Mouse (Mus musculus) heart, postnatal 10 days (tissue): ENCODE measurements around the gene Phospho1. TPM values are rescaled to one million over a fixed set of nuclear protein-coding genes. Genes with fewer than 3 reads are reported as not detected.

Experiments used
- DNase-seq, 2 experiments: peaks; one replicate each; pipeline ENCODE4 v3.0.0; 2021
- intact Hi-C: fragments of 180-260 bp; cut with DNase I; formaldehyde crosslinking; loops from one replicate; pipeline ENCODE4 v1.15.1; 2025
- total RNA-seq, 2 experiments: library from RNA; stranded (reverse); gene quantifications; 2 replicates each; pipeline ENCODE4 v1.2.3; 2021

Gene Phospho1
- total RNA-seq, 2 experiments from 2014 or later, result 129 to 148 TPM

DNA sequence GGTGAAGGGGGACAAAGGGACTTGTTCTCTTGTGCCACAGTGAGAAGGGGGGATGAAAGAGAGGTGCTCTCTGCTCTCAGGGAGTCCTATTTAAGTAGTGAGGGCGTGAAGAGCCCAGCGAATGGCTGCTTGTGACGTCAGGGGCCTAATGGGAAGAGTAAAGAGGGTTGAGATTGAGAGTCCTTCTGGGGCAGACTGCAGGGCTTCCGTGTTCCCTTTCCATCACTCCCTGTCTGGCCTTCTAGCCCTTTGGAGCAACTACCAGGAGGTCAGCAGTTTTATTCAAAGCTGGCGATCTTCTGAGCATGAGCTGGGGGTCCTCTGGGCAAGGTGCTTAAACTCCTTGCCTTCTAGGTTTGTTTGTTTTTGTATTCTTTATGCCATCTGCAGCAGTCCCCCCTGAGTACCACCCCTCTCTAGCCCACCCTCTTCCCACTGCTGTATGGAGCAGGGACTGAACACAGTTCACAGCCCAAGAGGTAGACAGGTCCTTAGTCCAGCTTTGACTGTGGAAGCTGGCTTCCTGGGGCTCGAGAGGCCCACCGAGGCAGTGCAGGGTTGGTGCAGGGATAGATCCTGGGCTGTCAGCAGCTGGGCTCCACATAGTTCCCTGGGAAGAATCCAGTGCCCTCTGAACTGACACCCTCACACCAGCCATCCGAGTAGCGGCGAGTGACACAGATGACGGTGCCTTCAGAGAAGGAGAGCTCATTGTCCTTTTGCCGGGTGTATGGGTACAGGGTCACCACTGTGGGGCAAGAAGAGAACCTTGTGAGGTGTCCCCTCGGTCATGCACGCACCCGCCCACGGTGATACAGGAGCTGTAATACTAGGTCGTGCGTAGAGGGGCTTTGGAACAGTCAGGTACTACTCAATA, 8.1 kb downstream of the Phospho1 start:
- intact Hi-C loops, result no loop called here
- DNase-seq, result no peak

DNA sequence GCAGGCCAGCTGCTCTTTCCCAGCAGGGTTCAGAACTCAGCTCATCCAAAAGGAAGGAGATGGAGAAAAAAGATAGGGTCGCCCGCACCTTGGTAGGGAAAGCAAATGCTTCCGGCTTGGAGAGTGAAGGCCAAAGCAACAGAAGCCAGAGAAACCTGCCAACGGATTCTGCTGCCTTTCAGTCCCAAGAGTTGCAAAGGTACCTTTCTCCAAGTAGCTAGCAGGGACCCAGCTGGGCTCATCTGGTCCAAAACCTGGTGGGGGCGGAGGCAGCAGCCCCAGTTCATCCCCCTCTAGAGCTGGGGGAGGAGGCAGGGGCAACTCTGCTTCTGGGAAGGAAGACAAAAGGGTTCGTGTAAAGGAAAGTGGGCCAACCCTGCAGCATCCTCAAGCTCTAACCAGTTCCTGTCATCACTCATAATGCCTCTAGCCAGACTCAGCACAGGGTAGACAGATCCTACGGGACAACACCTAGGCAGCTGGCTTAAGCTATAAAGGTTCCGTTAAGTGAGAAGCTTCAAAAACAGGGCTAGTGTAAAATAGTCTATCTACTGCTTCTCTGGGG, 8.8 kb downstream of the Phospho1 start:
- intact Hi-C loops, result no loop called here

GRCm38 (mm10) chr11:95833631-95834142, 9.4 kb downstream of the Phospho1 start:
- DNase-seq, result no peak
- intact Hi-C loops, result no loop called here

More for the DNA sequence above, 8.8 kb downstream of the Phospho1 start:
- no peak for DNase-seq

DNA sequence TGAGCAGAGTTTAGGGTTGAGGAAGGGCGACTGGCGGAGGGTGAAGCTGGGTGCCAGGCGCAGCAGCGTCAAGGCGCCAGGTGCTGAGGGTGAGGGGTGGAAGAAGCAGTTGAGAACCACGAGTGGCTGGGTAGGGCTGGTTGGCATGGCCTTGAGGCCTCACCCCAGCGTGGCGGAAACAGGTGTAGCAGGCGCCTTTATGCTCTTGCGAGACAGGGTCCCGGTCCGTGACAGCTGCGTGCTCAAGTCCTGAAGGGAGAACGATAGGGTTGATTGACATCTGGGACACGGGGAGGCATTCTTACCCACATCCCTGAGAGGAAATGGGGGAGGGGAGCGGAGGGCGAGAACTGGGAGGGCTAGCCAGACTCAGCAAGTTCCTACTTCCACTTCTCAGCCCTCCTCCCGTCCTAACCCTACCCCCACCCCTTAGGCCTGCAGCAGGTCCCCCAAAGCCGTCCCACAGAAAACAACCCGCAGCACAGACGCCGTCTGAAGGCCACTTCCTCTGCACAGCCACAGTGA, 9.9 kb downstream of the Phospho1 start:
- DNase-seq, result peak; percentile 56 to 58
- intact Hi-C loops, result no loop called here

DNA sequence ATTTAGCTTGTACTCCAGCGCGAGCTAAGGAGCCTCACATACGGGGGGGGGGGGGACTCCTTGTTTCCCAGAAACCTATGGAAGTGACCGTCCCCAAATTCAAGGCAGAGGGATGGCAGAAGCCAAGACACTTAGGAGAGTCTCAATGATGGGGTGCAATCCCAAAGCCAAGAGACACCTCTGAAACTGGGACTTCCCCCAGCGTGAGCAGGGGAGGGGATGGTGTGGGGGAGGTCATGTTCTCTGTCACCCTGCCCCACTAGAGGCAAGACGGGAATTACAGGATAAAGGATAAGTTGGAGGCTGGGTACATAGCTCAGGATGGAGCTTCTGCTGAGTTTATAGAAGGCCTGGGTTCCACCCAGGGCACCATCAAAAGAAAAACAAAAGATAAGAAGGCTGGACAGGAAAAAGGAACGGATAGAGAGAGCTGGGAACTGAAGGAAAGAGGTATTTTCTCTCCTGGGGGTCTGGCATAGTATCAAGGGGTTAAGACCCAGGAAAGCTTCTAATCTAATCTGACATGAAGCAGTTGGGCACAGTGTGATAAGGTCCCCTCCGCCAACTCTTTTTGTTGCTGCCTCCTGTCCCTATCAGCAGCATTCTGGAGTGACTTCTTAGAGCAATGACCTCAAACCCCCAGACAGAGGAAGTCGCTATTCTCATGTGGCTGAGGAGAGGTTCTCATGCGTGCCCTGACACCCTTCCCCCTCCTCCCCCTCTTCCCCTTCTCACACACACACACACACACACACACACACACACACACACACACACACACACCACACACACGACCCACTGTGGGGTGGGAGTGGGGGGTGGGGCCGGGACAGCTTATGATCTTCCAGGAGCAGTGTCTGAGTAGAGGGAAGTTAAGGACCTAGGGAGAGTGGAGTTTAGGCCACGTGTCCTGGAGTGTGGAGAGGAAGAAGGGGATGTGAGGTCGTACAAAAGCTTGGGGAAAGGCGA, 10.7 kb downstream of the Phospho1 start:
- peak in 1 of 2 experiments; percentile 34 for DNase-seq
- intact Hi-C loops, result no loop called here

GRCm38 (mm10) chr11:95835832-95836231, 11.5 kb downstream of the Phospho1 start:
- intact Hi-C loops, result no loop called here
- DNase-seq, result no peak

- intact Hi-C loops, result no loop called here
- peak in 1 of 2 experiments; percentile 24 for DNase-seq
Observed at GRCm38 (mm10) chr11:95836433-95836832, 12.1 kb downstream of the Phospho1 start.

DNA sequence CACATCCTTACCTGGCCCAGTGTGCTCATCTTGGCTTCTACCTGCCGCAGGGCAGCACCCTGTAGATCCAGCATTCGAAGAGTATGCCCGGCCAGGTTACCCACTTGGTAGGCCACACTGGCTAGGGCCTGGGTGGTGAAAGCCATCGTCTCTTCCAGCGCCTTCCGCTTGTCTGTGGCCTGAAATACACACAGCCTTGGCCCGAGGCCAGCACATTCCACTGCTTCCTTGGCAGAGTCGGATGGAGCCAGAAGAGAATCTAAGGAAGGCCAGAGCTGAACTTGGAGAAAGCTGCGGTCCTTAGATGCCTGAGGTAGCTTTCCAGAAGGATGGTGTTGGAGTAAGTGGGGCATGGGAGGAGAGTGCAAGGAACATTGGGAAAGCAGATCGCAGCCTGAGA, 12.8 kb downstream of the Phospho1 start, which contains the start of gene Gngt2:
Gngt2 (plus strand) TSS at position 158 of the 400 bp plus-strand sequence.
- intact Hi-C loops, result no loop called here

DNA sequence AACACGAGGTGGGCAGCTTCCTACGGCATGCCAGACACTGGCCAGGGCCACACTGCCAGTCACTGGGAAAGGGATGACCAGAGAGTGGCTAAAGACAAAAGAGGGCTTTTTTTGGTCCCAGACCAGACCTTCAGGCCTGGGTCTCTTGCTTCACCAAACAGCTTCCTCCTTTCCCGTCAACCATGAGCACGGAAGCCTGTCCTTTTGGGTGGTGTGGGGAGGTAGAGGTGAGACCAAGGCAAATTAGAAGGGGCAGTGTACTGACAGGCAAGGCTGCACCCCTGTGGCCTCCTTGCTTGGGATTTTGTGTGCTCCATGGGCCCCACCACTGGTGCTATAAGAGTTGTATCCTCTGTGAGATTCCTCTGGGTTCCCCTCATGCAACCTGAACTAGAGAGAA, 14.3 kb downstream of the Phospho1 start:
- no peak for DNase-seq
- intact Hi-C loops, result no loop called here

More for the DNA sequence above, 12.8 kb downstream of the Phospho1 start, which contains the start of gene Gngt2:
- peak; percentile 85 to 87 for DNase-seq

DNA sequence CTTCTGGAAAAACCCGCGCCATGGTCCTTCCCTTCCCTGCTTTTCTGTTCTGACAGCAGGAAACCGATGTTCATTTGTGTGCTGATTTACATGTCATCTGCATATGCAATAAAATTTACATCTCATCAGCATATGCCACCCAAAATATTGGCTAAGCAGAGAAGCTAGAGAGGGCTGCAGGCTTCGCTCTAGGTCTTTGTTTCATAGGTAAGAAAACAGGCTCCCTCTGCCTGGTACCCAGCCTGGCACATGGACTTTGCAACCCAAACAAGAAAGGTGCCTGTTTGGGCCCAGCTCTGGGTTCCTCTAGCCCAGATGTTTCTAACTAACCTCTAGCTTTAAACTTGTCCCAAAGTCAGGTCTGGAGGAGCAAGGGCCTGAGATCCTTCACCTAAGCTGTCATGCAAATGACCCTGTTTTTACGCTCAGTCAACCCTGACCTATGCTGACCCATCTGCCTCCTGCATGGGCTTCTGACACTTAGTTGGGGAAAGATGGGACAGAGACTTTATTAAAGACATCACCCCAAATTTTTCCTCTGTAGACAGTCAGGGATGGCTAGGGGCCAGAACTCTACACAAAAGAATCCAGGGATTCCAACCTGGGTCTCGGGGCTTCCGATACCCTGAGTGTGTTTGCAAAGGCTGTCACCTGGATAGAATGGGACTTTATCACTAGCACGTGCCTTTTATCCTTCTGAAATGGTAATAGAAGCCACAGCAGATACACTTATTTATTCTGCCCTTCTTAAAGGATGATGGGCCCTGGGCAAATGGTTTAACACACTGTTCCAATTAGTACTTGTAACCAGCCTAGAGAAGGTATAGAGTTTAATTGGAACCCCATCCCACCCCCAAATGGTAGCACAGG, 14.9 kb downstream of the Phospho1 start:
- intact Hi-C loops, result no loop called here
- no peak for DNase-seq

- intact Hi-C loops, result no loop called here
- no peak for DNase-seq
Observed at GRCm38 (mm10) chr11:95840694-95841497, 16.6 kb downstream of the Phospho1 start.

DNA sequence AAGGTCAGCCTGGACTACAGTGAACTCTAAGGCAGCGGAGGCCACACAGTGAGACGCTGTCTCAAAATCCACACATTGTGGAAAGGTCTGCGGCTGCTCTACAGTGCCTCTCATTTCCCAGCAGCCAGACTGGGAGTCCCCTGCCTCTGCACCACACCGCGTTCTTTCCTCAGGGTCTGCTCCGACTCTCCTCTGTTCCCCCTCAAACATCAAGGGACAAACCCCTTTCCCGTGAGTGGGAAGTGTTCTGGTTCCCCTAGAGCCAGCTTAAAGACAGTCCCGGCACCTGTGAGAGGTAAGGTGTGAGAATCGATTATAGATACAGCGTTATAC, 17.2 kb downstream of the Phospho1 start:
- intact Hi-C loops, result no loop called here

GRCm38 (mm10) chr11:95842074-95842681, 17.9 kb downstream of the Phospho1 start, which contains the start of gene Abi3:
Abi3 (minus strand) TSS chr11:95842476.
- intact Hi-C loops, result no loop called here
- peak; percentile 60 to 72 for DNase-seq

More for the DNA sequence above, 17.2 kb downstream of the Phospho1 start:
- no peak for DNase-seq

DNA sequence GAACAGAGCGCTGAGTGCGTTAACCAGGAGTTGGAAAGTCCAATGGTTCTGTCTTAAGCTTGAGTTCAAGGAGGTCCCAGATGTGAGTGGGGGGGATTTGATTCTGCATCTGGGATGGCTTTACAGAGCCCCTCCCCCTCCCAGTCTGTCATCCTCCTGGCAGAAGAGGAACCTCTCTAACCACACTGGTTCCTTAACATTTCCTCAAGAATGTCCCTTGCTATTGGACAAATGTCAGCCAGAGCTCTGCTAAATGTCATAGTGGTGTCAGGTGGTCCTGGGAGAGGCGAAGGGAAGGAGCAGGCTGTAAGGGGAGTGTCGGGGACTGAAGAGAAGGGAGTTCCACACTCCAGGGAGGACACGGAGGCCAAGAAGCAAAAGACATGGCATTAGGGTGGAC, 18.7 kb downstream of the Phospho1 start:
- DNase-seq, result no peak
- intact Hi-C loops, result no loop called here

DNA sequence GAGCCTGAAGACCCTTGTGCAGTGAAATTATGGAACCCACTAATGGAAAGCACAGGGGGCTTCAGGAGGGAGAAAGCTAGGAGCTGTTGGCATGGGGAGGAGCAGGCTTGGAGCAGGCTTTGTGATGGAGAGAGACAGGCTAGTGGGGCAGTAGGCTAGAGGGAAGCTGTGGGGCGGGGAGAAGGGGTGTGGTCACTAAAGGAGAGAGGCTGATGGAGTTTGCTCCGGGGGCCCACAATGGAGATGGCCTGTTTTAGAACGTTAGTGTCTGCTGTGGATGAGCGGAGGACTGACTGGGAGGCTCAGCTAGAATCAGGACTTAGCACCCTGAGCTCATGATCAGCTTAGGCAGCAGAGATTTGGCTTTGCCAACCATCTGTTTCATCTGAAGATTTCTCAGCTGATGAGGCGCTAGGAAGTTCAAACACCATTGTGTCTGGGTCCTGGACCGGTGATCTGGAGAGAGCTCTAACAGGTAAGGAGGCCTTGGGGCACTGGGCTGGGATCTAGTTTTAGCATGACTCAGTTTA, 19.2 kb downstream of the Phospho1 start:
- intact Hi-C loops, result no loop called here
- DNase-seq, result no peak

DNA sequence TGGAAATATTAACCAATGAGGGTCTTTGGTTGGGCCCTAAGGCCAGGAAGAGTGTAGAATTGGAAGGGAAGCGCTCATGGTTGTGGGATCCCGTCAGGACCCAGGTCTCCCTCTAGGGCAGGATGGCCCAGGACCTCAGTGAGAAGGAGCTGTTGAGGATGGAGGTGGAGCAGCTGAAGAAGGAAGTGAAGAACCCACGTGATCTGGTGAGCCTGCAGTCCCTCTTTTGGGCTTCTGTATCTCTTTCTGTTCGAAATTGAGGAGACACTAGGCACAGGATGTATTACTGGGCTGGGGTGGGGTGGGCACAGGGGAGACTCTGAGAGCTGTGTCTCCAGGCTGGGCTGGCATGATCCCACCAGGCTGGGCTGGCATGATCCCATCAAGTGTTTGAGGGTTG, 20.6 kb downstream of the Phospho1 start:
- intact Hi-C loops, result no loop called here
- DNase-seq, result no peak

DNA sequence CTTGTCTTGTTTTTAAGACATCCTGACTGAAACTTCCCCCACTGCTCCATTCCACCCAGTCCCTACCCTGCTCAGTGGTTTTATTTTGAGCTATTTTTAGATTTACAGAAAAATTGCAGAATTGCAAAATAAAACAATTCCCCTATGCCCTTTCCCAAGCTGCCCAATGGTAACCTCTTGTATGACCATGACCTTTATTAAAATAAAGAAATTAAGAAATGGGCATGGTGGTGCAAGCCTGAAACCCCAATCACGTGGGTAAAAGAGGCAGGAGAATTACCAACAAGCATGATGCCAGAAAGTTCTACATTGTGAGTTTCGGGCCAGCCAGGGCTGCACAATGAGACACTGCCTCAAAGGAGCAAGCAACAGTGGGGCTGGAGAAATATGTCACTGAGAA, 26.6 kb downstream of the Phospho1 start:
- intact Hi-C loops, result no loop called here
- no peak for DNase-seq

- intact Hi-C loops, result loop anchor here (1.0 to 2.0 kb wide), 2 partner anchors 26 to 83 kb away; no protein-coding TSS in a partner anchor
Observed at GRCm38 (mm10) chr11:95853684-95854083, 29.4 kb downstream of the Phospho1 start.

More at GRCm38 (mm10) chr11:95853684-95854083, 29.4 kb downstream of the Phospho1 start:
- DNase-seq, result peak; percentile 76 to 78
